Mouse (Mus musculus) kidney, adult 18-20 months (tissue): Measurements from ENCODE around the gene Gorasp1.
A peak's percentile ranks its signal among the peaks of the same experiment; 100 is the strongest.

Source experiments
- DNase-seq: peaks from one replicate; pipeline ENCODE4 v3.0.0; 2021

Gene Gorasp1

GRCm38 (mm10) chr9:119937005-119937773 is at the start of gene Gorasp1, which contains the start of gene Ttc21a:
Gene Gorasp1 (minus strand): TSS chr9:119937565.
Gene Ttc21a (plus strand): TSS chr9:119937606.
- peak; percentile 98 for DNase-seq

- DNase-seq: no peak
Measured at GRCm38 (mm10) chr9:119985881-119986574, 48.7 kb upstream of the Gorasp1 start.

DNA sequence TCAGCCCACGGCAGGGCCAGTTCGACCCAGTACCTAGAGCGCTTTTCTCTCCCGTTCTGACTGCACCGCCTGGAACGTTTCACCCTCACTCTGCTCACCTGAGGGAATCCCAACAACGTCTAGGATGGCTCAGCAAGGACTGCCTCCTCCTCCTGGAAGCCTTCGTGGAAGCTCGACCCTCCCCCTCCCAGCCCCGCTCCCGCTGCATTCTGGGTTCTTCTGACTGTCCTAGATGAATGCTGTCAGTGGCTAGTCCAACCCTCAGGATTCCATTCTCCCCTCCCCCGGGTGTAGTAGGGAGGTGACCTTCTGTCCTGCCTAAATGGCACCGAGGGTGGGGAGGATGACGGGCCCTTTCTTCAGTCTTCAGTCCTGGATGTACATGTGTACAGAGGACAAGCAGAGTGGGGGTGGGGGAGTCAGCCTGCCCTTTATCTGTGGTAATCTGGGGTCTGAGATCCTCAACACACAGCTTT is 47.2 kb upstream of the Gorasp1 start, which contains the start of gene Csrnp1:
TSS of gene Csrnp1 (minus strand) at position 123 of the 476 bp plus-strand sequence.
- no peak for DNase-seq

DNA sequence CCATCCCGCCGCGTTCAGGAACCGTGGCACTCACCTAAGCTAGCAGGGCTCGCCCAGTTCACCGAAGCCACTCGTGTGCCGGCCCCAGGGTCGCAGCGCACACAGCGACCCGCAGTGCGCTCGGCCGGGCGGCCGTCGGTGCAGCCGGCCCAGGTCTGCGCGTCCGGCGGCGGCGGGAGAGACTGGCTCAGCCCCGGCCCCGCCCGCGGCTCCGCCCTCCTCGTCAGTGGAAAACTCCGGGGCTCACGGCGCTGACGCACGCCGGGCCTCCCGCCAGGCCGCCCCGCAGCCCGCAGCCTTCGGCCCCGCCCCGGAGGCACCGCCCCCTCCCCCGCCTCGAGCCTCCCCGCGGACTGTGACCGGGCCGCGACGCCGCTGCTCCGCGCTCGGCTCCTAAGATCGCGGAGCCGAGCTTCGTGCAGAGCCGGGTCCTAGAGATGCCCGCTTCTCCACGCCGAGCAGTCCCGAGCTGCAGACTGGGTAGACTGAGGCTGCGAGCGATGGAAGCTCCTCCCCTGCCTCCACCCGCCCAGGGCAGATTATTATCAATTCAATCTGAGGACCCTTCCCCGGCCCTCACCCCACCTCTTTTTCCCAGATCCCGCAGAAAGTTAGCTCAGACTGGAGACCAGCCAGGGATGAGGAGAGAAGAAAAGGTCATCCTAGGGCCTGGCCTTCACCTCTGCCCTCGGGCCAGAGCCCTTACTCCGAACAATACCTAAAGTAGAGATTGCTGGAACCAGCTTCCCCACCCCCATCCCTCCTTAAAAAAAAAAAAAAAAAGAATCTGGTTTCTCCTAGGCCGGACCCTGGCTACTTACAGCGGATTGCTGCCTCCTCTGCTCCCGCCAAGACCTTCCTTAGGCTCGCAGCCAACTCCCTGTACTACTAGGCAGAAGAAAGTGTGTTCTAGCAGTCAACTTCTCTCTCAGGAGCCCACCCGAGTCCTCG is 46.5 kb upstream of the Gorasp1 start:
- DNase-seq: peak; percentile 95

GRCm38 (mm10) chr9:119982956-119983551 is 45.7 kb upstream of the Gorasp1 start:
- DNase-seq: peak; percentile 68

GRCm38 (mm10) chr9:119982241-119982811 is 45.0 kb upstream of the Gorasp1 start:
- peak; percentile 71 for DNase-seq

DNA sequence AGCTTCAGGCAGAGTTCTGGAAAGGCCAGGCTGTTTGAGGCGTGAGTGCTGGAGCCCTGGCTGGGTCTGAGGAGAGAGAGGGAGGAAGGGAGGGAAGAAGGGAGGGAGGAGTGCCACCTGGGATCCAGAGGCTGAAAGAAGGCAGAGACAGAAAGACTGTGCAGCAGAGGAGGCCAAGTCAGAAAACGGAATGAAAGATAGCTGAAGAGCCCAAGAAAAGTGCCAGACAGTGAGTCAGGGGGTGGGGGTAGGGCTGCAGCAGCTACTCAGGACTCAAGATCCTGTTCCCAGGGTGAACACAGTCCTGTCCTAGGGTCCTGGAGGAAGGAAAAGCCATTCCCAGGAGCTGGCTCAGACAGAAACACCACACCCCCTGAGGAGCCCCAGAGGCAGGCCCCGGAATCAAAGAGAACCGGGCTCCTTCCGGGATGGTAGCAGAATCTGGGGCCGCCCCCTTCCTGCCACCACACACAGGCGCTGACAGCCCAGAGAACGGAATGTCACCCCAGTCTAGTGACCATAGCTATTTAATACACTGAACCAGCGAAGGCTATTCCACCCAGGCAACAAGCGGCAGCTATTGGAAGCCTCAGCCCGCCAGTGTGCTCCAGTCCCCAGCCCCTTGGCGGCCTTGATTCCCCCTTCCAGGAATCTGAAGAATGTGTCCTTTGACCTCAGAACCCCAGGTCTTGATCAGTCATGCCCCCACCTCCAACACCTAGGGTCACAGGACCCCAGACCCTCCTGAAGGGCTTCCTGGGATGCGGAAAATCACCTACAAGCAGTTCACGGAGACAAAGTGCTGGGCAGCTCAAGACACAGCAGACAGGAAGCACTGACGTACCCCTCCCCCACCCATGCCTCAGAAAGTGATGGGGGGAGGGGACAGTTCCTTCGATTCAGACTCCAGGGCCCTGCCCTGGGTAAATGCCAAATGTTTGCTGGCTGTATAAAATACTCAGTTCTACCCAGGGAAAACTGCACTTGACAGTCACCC is 44.1 kb upstream of the Gorasp1 start:
- peak; percentile 81 for DNase-seq

DNA sequence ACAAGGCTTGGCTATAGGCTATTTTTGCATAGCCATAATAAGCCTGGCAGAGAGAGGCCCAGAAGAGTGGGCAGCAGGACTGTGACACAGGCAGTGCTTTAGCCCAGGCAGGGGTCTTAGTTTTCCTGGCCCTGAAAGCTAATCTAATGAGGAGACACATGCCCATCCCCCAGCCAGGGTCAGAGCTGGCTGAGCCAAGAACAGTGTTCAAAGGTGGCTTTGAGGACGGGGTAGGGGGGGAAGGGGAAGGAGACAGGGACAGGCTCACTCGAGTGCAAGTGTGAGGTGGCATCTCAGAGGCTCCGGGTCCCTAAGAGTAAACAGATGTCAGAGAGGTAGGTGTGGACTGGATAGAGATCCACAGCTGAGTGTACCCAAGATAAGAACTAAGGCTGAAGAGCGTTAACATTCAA is 43.4 kb upstream of the Gorasp1 start:
- DNase-seq: peak; percentile 67

- no peak for DNase-seq
Measured at GRCm38 (mm10) chr9:119979749-119980148, 42.4 kb upstream of the Gorasp1 start.

GRCm38 (mm10) chr9:119978811-119979441 is 41.6 kb upstream of the Gorasp1 start:
- DNase-seq: no peak

DNA sequence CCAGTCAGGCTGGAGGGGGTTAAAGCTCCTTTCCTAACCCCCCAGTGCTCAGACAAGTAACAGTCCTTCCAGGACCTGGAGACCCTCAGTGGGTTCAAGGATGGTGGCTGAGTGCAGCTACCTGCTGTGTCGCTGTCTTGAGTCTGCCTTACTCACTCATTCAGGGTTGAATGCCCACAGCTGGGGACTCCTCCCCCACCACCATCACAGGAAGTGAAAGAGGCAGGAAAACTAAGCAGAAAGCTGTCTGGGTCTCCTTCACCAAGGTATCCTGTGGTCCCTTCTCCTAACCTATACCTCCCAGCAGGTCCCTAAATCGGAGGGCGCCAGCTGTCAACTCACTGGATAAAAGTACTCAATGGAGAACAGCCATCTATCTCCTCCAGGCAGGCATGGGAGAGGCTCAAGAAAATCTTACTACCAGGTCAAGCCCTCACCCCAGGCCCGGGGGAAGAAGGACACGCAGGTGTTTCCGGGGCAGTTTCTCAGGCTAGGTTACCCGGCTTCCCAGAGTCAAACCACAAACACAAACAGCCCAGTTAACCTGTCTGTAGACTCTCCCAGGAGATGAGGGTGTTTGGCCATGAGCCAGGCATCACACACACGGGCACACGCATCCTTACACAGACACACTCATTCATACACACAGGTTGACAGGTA is 40.9 kb upstream of the Gorasp1 start:
- DNase-seq: no peak

- peak; percentile 54 for DNase-seq
Measured at GRCm38 (mm10) chr9:119977557-119978060, 40.2 kb upstream of the Gorasp1 start.

DNA sequence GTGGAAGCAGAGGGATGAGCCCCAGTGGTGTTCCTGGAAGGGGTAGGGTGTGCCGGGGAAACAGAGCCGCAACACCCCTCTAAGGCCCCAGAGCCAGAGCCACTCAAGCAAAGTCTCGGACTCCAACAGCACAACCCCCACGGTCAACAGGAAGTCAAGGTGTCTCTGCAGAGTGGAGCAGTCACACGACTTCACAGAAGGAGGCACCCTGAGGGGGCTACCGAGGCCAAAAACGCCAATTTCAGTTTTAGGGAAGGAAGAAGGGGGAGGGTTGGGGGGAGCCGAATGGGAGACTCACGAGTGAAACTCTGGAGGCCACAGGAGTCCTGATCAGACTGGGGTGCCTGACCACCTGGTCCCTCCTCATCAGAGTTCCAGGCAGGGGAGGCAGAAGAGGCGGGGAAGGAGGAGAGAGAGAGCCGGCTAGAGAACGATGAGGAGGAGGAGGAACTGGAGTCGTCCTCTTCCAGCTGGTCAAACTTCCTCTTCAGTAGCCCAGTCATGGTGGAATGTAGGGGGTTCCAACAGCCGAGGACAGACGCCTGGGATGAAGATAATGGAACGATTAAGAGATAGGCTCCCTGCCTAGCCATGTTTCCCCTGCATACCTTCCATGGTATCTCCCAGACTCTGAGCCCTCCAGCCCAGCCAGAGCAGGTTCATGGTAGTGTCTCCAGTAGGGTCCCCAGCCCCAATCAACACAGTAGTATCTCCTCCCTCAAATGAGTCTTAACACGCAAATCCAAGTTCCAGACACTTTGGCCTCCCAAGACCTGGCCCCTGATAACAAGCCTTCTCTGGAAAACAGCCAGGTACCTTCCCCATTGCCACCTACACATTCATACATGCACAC is 39.6 kb upstream of the Gorasp1 start:
- no peak for DNase-seq

DNA sequence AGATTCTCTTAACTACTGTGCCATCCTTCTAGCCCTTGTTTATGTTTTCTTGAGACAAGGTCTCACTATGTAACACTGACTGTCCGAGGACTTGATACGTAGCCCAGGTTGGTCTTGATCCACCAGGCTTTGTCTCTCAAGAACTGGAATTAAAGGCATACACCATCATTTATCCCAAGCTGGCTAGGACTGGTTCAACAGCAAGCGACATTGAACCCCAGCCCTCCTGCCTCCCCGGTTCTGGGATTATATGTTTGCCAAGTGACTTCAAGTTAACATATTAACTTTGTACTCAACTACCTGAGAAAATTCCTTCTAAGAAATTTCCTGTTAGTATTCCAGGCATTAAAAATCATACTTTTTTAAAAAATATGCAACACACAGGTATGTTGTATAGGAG is 37.9 kb upstream of the Gorasp1 start:
- no peak for DNase-seq

DNA sequence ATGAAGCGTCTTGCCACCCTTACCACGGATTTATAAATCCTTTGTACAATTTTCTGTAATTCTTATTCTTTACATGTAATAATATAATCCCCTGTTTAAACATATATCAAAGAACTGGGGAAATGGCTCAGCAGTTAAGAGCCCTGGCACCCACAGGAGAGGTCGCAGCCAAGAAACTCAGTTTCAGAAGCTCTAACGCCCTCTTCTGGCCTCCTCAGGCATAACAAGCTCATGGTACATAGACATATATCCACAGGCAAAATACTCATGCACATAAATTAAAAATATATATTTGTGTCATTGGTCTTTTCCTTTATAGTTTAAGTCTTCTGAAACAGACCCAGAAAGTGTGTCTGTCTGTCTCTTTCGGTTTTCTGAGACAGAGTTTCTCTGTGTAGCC is 37.2 kb upstream of the Gorasp1 start:
- DNase-seq: no peak

DNA sequence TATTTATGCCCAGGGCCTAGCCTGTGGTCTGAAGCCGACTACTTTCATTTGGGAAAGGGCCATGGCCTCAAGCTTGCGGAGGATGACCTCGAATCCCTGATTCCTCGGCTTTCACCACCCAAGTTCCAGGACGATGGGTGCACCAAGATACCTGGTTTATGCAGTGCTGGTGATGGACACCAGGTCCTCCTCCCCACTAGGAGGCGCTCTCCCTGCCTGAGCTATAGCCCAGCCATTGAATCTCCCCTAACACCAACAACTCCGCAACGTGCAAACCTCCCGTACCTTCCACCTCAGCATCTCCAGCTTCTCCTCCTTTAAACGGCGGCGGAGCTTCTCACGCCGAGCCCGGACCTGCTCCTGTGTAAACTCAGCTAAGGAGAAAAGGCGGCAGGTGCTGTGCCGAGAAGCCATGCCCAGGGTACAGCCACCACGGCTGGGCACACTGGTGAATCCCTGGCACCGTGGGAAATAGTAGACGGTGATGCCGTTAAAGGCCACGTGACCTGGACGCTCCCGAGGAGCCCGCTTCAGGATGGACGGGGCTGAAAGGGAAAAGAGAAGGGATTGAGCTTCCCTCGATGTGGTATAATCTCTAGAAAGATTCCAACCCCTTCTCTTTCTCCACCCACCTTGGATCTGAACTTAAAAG is 36.6 kb upstream of the Gorasp1 start:
- DNase-seq: peak; percentile 17

DNA sequence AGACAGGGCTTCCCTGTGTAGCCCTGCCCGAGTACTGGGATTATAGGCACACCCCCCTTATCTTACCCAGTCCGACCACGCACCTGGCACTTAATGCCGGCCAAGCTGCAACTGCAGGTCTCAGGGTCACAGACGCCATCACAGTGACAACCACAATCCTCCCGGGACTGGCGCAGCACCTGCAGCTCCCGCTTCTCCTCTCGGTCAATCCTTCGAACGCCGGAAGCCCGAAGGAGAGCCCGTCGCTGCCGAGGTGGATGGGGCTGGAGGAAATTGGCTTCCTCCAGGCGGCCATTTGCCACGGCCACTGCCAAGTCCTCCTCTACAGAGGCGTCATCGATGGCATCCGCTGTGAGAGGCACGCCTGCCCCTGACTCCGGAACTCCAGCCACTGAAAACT is 35.9 kb upstream of the Gorasp1 start:
- DNase-seq: no peak

DNA sequence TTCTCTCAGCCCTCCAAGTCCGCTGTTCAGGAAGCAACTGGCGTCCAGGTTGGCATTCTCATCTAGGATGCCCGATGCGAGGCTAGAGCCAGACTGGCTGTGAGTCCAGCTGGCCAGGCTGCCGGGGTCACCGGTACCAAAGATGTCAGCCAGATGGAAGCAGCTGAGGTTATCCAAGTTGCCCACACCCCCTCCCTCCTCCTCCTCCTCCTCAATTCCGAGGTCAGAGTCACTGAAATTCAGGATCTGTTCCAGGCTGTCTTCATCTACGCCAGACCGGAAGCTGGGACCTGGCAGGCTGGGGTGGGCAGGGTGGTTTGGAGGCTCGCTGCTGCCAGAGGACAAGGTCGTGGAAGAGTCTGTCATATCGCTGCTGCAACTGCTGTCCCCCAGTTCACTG is 35.2 kb upstream of the Gorasp1 start:
- peak; percentile 28 for DNase-seq
